Mouse (Mus musculus) adrenal gland, adult 18-20 months (tissue): ENCODE data around the gene Asb6. TPM values are rescaled to one million over a fixed set of nuclear protein-coding genes. Genes with fewer than 3 reads are reported as not detected.

Experiments
- DNase-seq, 2 experiments: peaks; one replicate each; pipeline ENCODE4 v3.0.0; 2021 to 2022; ENCODE audit warnings: low spot score in 2 of 2
- long read RNA-seq, 2 experiments: library from polyadenylated mRNA; stranded (forward); transcript quantifications; one replicate each; pipeline ENCODE4 v2.0.0; 2021
- total RNA-seq, 2 experiments: library from RNA; stranded (reverse); gene quantifications; 1 replicate in 1 of 2; 2 replicates in 1 of 2; pipeline ENCODE4 v1.2.3; 2021

Gene Asb6
- total RNA-seq = 10 to 100 TPM; 27.1 to 33.8 TPM
- long read RNA-seq, experiment 1, full-length matches to known transcripts = 33 of 41 reads
- long read RNA-seq, experiment 1, partial matches to known transcripts = 6 of 41 reads
- long read RNA-seq, experiment 1, other reads (novel, unspliced or antisense) = 2 of 41 reads
- long read RNA-seq, experiment 2, full-length matches to known transcripts = 90 of 120 reads
- long read RNA-seq, experiment 2, partial matches to known transcripts = 17 of 120 reads
- long read RNA-seq, experiment 2, other reads (novel, unspliced or antisense) = 13 of 120 reads

DNA sequence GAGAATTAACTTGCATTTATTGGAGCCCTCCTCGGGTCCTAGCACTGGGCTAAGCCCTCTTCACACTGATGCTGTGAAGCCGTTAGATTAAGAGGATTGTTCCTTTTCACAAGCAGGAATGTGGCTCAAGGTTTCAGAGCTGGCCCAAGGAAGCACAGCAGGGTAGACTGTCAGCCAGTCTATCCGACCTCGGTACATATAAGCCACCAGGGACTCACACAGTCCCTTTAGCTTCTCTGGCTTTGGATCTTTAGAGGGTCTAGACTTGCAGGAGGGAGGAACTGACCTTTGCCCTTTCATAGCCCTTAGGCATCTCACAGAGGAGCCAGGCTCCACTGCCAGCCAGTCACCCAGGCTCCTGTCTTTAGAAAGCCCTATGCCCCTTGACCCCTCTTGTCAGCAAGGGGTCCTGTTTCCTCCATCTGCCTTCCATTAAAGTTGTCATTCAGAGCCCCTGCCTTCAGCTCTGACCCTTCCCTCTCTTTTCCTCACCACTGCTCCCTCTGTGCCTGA lies at the start of gene Asb6:
Gene Asb6, minus strand, starts transcription at position 51 of the 513 bp plus-strand sequence.
- DNase-seq = no peak

DNA sequence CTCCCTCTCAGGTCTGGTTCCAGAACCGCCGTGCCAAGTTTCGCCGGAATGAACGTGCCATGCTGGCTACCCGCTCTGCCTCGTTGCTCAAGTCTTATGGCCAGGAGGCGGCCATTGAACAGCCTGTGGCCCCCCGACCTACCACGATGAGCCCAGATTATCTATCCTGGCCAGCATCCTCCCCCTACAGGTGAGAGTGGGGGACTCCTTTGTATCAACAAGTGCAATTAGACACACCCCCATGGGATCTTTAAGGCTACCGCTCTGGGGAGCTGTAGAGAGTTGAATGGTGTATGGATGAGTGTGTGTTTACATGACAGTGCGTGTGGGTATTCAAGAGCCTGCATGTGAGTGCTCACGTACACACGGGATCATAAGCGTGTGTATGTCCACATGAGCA lies 49.3 kb upstream of the Asb6 start:
- no peak for DNase-seq

DNA sequence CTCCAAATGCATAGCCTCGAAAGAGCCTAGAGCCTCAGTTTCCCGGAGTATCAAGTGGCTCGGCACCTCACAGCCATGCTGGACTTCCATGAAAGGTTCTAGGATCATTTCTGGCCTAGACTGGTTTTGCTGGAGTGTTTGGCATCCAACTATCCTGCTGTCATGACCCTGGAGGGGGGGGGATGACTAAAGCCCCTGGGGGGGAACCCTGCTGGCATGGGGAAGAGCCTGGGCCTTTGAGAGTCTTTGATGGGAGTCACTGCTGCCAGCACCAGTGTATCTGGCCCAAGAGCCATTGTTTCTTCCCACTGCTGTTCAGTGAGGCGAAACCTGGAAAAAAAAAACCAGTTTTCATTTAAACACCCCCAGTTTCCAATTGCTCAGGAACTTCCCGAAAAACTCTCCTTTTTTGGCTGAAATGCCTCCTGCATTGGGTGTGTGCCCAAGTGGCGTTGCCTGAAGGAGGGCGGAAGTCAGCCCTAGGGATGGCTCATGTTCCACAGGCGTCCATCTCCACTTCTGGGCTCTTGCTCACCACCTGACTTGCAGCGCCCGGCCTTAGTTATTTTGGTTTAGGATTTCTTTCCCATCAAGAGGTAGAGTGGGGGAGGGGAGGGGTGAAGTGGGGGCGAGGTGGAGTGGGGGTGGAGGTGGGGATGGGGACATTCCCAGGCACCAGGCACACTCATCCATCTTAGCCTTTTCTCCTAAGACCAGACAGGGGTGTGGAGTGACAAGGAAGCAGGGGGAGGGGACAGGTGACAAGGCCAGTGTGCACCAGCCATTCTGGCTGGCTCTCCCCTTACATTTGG lies 45.7 kb upstream of the Asb6 start:
- no peak for DNase-seq

DNA sequence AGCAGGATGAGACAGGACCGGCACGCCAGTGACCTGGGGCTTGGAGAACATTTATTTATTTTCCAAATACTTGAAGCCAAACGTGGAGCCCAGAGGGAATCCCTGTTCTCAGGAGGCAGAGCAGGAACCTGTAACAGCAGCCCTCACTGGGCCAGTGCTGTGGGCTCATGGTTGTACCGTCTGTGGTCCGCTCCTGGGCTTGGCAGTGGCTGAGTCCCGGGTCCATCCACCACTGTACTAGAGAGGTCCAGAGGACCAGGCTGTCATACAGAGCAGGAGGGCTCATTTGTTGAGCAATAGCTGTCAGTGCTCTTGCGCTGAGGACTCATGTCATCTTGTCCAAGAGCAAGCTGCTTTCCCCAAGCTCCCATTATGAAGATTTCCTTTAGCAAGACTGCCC lies 45.0 kb upstream of the Asb6 start:
- no peak for DNase-seq

- DNase-seq = no peak
Observed at GRCm38 (mm10) chr2:30874445-30874844, 44.3 kb upstream of the Asb6 start.

GRCm38 (mm10) chr2:30872669-30873068 lies 42.5 kb upstream of the Asb6 start:
- DNase-seq = no peak

GRCm38 (mm10) chr2:30870863-30871262 lies 40.7 kb upstream of the Asb6 start:
- no peak for DNase-seq

DNA sequence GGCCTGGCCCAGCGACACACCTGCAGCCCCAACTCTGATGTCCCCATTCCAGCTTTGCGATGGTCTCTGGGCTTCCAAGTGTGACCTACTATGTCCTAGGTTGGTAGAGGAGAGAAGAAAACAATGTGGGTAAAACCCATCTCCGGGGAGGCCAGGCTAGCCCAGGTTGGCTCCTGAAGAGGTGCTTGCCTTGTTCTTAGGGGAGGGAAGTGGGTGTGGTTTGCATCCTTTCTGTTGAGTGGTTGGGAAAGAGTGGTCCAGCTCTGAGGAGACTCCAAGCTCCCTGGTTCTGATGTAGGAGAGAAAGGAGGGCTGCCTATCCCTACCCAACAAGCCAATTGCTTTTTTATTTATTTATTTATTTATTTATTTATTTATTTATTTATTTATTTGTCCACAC lies 35.3 kb upstream of the Asb6 start:
- DNase-seq = no peak

GRCm38 (mm10) chr2:30864968-30865381 lies 34.8 kb upstream of the Asb6 start:
- DNase-seq = no peak

DNA sequence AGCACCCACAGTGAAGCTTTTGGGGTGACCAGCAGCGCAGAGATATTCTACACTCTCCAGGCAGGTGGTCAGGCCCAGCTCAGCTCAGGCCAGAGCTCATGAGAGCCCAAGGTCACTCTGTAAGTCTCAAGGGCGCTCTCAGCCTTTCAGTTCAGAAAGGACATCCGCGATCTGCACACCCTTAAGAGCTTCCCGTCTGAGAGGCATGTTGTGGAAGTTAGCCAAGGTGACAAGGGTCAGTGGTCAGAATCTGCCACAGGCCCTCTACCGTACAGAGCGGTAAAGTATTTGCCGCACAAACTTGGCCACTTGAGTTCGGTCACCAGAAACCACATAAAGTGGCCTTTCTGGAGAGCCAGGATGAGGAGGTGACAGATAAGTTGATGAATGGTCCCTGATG lies 33.4 kb upstream of the Asb6 start:
- DNase-seq = no peak

DNA sequence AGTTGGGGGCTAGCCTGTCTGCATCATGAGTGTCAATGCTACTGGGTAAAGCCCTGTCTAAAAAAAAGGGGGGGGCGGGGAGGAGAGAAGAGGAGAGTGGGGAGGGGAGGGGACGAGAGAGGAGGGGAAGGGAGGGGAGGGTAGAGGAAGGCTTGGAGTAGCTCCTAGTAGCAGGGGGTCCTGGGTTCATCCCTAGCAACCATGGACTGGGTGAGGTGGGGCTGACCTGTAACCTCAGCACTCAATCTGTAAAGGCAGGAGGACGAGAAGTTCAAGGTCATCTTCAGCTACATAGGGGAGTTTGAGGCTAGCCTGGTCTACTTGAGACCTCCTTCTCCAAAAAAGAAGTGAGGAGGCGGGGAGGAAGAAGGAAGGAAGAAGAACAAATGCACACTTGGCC lies 31.9 kb upstream of the Asb6 start:
- DNase-seq = no peak

- DNase-seq = no peak
Observed at GRCm38 (mm10) chr2:30859782-30860181, 29.6 kb upstream of the Asb6 start.

- no peak for DNase-seq
Observed at GRCm38 (mm10) chr2:30857076-30857475, 26.9 kb upstream of the Asb6 start.

DNA sequence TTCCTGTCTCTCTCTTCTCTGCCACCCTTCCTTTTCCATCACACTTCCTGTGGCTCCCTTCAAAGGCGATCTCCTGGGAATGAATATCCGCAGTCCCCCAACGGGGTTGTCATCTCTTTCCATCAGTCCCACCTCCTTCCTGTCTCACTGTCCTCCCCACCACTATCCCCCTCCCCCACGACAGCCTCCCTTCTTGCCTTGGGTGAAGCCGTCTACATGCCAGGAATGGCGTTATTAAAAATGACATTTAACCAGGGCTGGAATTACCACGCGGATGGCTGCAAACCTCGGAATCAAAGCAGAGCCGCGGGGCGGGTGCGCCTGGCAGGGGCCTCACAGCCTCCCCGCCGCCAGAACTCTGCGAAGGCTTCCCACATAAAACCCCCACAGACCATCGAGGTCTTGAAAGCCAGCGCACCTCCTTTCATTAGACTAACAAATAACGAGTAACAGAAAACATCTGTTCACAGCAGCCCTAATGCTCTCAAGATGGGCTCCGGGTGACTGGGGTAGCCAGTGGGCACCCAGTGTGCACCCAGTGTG lies 22.7 kb upstream of the Asb6 start:
- no peak for DNase-seq

DNA sequence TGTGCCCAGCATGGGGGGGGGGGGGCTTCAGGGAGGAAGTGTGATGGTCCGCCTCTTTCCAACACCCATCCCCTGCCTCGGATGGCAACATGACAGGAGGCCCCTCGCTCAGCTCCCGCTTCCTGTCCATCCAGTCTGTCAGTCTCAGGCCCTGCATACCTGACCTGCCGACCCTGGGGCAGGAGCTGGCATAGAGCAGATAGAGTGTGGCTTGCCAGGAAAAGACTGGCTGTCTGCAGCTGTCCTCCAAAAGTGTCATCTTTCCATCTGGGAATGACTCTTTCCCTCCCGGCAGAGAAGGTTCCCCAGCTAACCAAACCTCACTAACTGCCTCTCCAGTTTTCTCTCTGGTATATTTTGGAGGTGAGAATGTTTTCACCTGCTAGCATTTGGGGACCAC lies 20.4 kb upstream of the Asb6 start:
- DNase-seq = no peak

- DNase-seq = no peak
Observed at GRCm38 (mm10) chr2:30848184-30848583, 18.1 kb upstream of the Asb6 start.

GRCm38 (mm10) chr2:30846723-30847122 lies 16.6 kb upstream of the Asb6 start:
- no peak for DNase-seq

GRCm38 (mm10) chr2:30846236-30846635 lies 16.1 kb upstream of the Asb6 start:
- DNase-seq = no peak

GRCm38 (mm10) chr2:30845152-30846070 lies 15.3 kb upstream of the Asb6 start:
- DNase-seq = no peak

- DNase-seq = no peak
Observed at GRCm38 (mm10) chr2:30842615-30843014, 12.5 kb upstream of the Asb6 start.
